Mouse (Mus musculus): ENCODE data around the gene Mylk2. TPM values are rescaled to one million over a fixed set of nuclear protein-coding genes. Genes with fewer than 3 reads are reported as not detected.

The Mylk2 gene
- polyA plus RNA-seq, 1 experiment from 2014 or later, result 1.3 TPM

DNA sequence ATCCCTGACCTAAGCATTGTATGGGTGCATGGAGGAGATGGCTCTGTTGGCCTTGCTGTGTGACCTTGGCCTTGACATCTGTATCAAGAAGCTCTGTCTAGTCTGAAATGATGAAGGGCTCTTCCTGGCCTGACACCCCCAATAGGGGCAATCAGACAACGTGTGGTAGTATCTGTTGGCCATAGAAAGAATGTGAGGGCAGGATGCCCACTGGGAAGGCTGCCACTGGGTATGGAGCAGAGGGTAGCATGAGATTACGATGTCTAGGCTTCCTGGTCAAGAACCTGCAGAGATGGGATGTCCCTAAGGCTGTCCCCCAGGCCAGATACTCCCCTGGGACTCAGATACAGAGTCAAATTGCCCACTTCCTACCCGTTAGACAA is 17.8 kb downstream of the Mylk2 start:
- no peaks in the 10 kb centered on the region for H3K9me3 ChIP-seq (ENCODE audit: control insufficient read depth, low read length)
- no peaks in the 10 kb centered on the region for H3K36me3 ChIP-seq (ENCODE audit: control insufficient read depth, insufficient read depth, low read length)
- H3K4me2 ChIP-seq (ENCODE audit: low read depth, low read length), result no peak overlapping the region
- 56% methylated on average over 3 of the region's 3 CpGs for WGBS
- H3K9ac ChIP-seq (ENCODE audit: low read depth, low read length), result no peak overlapping the region
- no peak overlapping the region for H3K27ac ChIP-seq (replicated peaks; ENCODE audit: low read depth, low read length)
- ATAC-seq (ENCODE audit: low read depth), result no peak
- no peak overlapping the region for H3K4me3 ChIP-seq (ENCODE audit: low read depth, low read length)
- no peak for DNase-seq (ENCODE audit: low spot score)
- peaks cover 16% of the 10 kb centered on the region for H3K4me1 ChIP-seq (ENCODE audit: control insufficient read depth, insufficient read depth, low read length)
- no peaks in the 10 kb centered on the region for H3K27me3 ChIP-seq (replicated peaks; ENCODE audit: control insufficient read depth, insufficient read depth, low read length)

DNA sequence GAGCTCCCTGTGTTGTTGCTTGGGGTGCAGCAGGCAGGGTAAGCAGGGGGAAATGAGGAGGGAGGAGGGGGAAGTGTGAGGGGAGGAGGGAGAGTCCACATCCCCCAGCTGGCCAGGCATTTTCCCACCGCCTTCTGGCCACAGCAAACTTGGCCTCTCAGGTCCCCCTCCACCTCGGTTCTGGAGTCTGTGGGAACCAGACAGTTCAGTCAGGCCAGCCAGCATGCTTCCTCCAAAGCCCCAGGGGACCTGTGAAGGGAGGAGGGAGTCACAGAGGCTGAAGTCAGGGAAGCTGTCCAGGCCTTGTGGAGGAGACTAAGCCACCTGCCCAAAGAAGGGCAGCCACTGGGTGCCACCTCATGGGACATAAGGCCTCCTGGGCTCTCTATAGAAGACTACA is 19.1 kb downstream of the Mylk2 start:
- Histone ChIP-seq H3K27me3 (replicated peaks; ENCODE audit: control insufficient read depth, insufficient read depth, low read length) (no peaks in the 10 kb centered on the region), H3K9me3 (ENCODE audit: control insufficient read depth, low read length) (no peaks in the 10 kb centered on the region), H3K9ac (ENCODE audit: low read depth, low read length) (no peak overlapping the region), H3K36me3 (ENCODE audit: control insufficient read depth, insufficient read depth, low read length) (no peaks in the 10 kb centered on the region), H3K27ac (replicated peaks; ENCODE audit: low read depth, low read length) (no peak overlapping the region), H3K4me1 (ENCODE audit: control insufficient read depth, insufficient read depth, low read length) (peaks cover 13% of the 10 kb centered on the region), H3K4me2 (ENCODE audit: low read depth, low read length) (no peak overlapping the region), H3K4me3 (ENCODE audit: low read depth, low read length) (no peak overlapping the region)
- WGBS, result 11% methylated on average over 2 of the region's 2 CpGs
- ATAC-seq (ENCODE audit: low read depth) (no peak), DNase-seq (ENCODE audit: low spot score) (no peak)

DNA sequence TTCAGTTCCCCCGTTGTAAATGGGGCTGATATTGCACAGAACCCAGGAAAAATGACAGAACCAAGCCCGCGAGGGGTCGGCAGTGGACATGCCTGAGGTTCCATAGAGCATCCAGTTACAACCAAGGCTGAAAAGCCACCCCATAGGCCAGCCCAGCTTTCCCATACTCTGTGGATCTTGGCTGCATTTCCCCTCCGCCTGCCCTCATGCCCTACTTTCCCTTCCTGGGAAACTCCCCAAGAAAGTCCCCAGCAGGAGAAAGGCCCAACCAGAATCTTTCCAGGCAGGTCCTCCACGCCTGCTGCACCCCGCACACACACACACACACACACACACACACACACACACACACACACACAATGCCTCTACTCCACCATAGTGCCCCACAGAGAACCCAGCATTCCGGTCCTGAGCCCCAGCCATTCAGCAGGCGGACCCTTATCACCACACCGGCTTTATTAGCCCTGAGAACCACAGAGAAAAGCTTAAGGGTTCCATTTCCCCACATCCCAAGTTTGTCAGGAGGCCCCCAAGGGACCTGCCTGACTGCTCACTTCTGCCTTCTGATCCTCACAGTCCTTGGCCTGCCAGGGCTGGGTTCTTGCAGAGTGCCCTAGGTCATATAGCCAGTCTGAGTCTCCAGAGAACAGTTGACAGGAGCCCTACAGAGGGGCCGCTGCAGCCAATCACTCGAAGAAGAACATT is 20.5 kb downstream of the Mylk2 start:
- H3K4me3 ChIP-seq (ENCODE audit: low read depth, low read length), result no peak overlapping the region
- ATAC-seq (ENCODE audit: low read depth), result no peak

DNA sequence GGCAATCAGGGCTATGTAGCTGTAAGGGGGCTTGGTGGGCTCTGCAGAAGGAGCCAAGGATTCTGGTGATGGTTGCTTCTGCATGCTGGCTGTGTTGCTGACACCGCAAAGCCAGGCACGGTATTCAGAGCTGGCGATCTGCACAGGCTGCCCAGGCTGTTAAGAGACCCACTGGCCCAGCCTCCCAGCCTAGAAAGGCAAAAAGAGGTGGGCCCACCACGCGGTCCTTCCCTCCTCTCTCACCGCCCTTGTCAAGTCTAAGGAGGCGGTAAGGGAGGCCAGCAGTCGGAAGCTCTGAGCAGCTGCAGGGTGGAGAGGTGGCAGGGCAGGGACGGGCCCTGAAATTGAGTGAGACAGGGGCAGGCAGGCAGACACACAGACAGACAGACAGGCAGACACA is 21.9 kb downstream of the Mylk2 start, which contains the start of gene Foxs1:
Gene Foxs1 (minus strand): TSS at position 161 of the 400 bp plus-strand sequence.
- Histone ChIP-seq H3K9ac (ENCODE audit: low read depth, low read length) (no peak within 1 kb of the TSS), H3K4me2 (ENCODE audit: low read depth, low read length) (no peak within 1 kb of the TSS), H3K27me3 (replicated peaks; ENCODE audit: control insufficient read depth, insufficient read depth, low read length) (no peaks in the 10 kb centered on the region), H3K4me1 (ENCODE audit: control insufficient read depth, insufficient read depth, low read length) (peaks cover 8% of the 10 kb centered on the region; the same call in 1 of the 2 replicates), H3K4me3 (ENCODE audit: low read depth, low read length) (no peak within 1 kb of the TSS), H3K27ac (replicated peaks; ENCODE audit: low read depth, low read length) (no peak within 1 kb of the TSS), H3K9me3 (ENCODE audit: control insufficient read depth, low read length) (no peaks in the 10 kb centered on the region), H3K36me3 (ENCODE audit: control insufficient read depth, insufficient read depth, low read length) (no peaks in the 10 kb centered on the region)
- ATAC-seq (ENCODE audit: low read depth) (no peak), DNase-seq (ENCODE audit: low spot score) (no peak)
- WGBS, result 29% methylated on average over 9 of the region's 9 CpGs

More for the DNA sequence above, 20.5 kb downstream of the Mylk2 start:
- H3K27me3 ChIP-seq (replicated peaks; ENCODE audit: control insufficient read depth, insufficient read depth, low read length), result no peaks in the 10 kb centered on the region
- H3K36me3 ChIP-seq (ENCODE audit: control insufficient read depth, insufficient read depth, low read length), result no peaks in the 10 kb centered on the region
- H3K4me2 ChIP-seq (ENCODE audit: low read depth, low read length), result no peak overlapping the region
- no peak overlapping the region for H3K27ac ChIP-seq (replicated peaks; ENCODE audit: low read depth, low read length)
- DNase-seq (ENCODE audit: low spot score), result no peak
- 64% methylated on average over 12 of the region's 12 CpGs for WGBS
- no peak overlapping the region for H3K9ac ChIP-seq (ENCODE audit: low read depth, low read length)
- no peaks in the 10 kb centered on the region for H3K9me3 ChIP-seq (ENCODE audit: control insufficient read depth, low read length)
- peaks cover 8% of the 10 kb centered on the region; the same call in 1 of the 2 replicates for H3K4me1 ChIP-seq (ENCODE audit: control insufficient read depth, insufficient read depth, low read length)

DNA sequence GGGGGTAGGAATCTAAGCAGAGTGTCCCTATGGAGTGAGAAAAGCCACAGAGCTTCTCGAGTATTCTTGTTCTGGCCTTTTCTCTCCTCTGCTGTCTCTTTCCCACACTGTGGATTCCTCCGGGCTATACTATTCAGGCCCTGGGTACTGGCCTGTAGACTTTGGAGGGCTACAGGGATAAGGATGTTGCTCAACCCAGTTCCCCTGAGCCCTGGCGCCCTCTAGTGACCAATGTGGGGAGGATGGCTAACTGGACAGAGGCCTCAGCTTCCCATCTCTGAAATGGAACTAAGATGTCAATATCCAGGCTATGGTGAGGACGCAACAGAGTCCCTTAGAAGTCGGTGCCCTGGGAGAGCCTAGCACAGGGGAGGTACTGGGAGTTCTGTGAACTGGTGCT is 22.5 kb downstream of the Mylk2 start:
- Histone ChIP-seq H3K9me3 (ENCODE audit: control insufficient read depth, low read length) (no peaks in the 10 kb centered on the region), H3K27ac (replicated peaks; ENCODE audit: low read depth, low read length) (no peak overlapping the region), H3K4me2 (ENCODE audit: low read depth, low read length) (no peak overlapping the region), H3K4me1 (ENCODE audit: control insufficient read depth, insufficient read depth, low read length) (0 out of 2 replicates have a peak, but pooled peaks cover 4% of the 10 kb centered on the region), H3K36me3 (ENCODE audit: control insufficient read depth, insufficient read depth, low read length) (no peaks in the 10 kb centered on the region), H3K9ac (ENCODE audit: low read depth, low read length) (no peak overlapping the region), H3K27me3 (replicated peaks; ENCODE audit: control insufficient read depth, insufficient read depth, low read length) (no peaks in the 10 kb centered on the region), H3K4me3 (ENCODE audit: low read depth, low read length) (no peak overlapping the region)
- ATAC-seq (ENCODE audit: low read depth), result no peak; the same call in 1 of the 2 replicates
- WGBS, result 16% methylated on average over 5 of the region's 5 CpGs
- DNase-seq (ENCODE audit: low spot score), result no peak

DNA sequence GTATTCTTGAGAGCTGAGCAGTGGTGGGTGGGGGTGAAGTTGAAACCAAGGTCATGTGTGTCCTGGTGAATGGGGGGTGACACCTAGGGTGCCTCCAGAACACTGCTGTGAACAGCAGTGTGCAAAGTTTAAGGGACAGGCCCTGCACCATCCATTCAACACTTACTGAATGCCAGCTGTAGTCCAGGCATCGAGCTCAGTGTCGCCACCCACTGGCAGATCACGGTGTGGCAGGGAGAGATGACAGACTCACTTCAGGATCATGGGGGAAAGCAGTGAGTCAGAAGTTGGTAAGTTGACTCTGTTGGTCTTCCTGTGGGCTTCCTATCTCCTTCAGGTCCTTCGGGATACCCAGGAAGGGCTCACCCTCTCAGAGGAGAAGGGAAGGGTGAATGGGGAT is 28.7 kb downstream of the Mylk2 start:
- no peaks in the 10 kb centered on the region; the same call in 1 of the 2 replicates for H3K4me1 ChIP-seq (ENCODE audit: control insufficient read depth, insufficient read depth, low read length)
- no peak for ATAC-seq (ENCODE audit: low read depth)
- H3K9ac ChIP-seq (ENCODE audit: low read depth, low read length), result no peak overlapping the region
- no peaks in the 10 kb centered on the region for H3K9me3 ChIP-seq (ENCODE audit: control insufficient read depth, low read length)
- 13% methylated on average over 4 of the region's 4 CpGs for WGBS
- H3K36me3 ChIP-seq (ENCODE audit: control insufficient read depth, insufficient read depth, low read length), result no peaks in the 10 kb centered on the region
- peaks cover 51% of the 10 kb centered on the region for H3K27me3 ChIP-seq (replicated peaks; ENCODE audit: control insufficient read depth, insufficient read depth, low read length)
- no peak overlapping the region for H3K4me3 ChIP-seq (ENCODE audit: low read depth, low read length)
- no peak overlapping the region for H3K27ac ChIP-seq (replicated peaks; ENCODE audit: low read depth, low read length)
- H3K4me2 ChIP-seq (ENCODE audit: low read depth, low read length), result no peak overlapping the region
- DNase-seq (ENCODE audit: low spot score), result no peak

DNA sequence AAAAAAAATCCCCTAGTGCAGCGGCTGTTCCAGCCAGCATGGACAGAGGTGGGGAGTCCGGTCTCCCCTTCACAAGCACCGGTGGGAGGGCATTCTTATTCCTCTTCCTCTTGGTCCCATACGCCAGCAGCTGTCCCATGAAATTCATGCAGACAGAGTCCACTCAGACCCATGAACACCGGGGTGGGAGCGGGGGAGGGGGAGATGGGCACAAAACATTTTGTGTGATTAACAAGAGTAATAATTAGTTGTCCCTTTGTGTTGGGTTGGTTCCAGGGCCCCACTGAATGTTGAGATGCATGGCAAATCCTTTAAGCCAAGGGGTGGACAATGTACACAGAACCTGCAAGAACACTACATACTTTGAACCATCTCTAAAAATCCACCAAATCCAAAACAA is 30.0 kb downstream of the Mylk2 start:
- no peak overlapping the region for H3K9ac ChIP-seq (ENCODE audit: low read depth, low read length)
- DNase-seq (ENCODE audit: low spot score) (no peak), ATAC-seq (ENCODE audit: low read depth) (no peak)
- no peaks in the 10 kb centered on the region for H3K36me3 ChIP-seq (ENCODE audit: control insufficient read depth, insufficient read depth, low read length)
- no peaks in the 10 kb centered on the region for H3K9me3 ChIP-seq (ENCODE audit: control insufficient read depth, low read length)
- H3K4me1 ChIP-seq (ENCODE audit: control insufficient read depth, insufficient read depth, low read length), result no peaks in the 10 kb centered on the region; the same call in 1 of the 2 replicates
- no peak overlapping the region for H3K27ac ChIP-seq (replicated peaks; ENCODE audit: low read depth, low read length)
- H3K4me3 ChIP-seq (ENCODE audit: low read depth, low read length), result no peak overlapping the region
- 71% methylated on average over 6 of the region's 6 CpGs for WGBS
- H3K4me2 ChIP-seq (ENCODE audit: low read depth, low read length), result no peak overlapping the region
- peaks cover 63% of the 10 kb centered on the region for H3K27me3 ChIP-seq (replicated peaks; ENCODE audit: control insufficient read depth, insufficient read depth, low read length)

DNA sequence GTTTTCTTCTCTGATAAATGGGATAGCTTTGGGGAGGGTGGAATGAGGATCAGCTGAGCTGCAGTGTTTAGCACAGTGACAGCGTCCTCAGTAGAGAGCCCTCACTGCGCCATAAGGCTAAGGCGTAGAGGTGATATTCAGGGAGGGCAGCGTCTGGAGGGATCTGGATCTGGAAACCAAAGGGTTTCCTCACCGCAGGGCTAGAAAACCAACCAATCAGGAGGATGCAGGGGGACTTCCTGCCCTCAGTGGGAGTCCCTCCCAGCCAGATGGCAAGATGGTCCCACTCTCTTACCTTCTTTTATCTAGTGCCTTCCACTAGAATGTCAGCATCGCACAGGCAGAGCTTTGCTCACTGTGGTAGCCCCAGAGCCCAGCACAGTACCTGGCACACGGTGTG is 30.6 kb downstream of the Mylk2 start:
- no peak for ATAC-seq (ENCODE audit: low read depth)

More for the DNA sequence above, 30.6 kb downstream of the Mylk2 start:
- Histone ChIP-seq H3K9me3 (ENCODE audit: control insufficient read depth, low read length) (no peaks in the 10 kb centered on the region), H3K4me3 (ENCODE audit: low read depth, low read length) (no peak overlapping the region), H3K36me3 (ENCODE audit: control insufficient read depth, insufficient read depth, low read length) (no peaks in the 10 kb centered on the region), H3K4me2 (ENCODE audit: low read depth, low read length) (no peak overlapping the region), H3K4me1 (ENCODE audit: control insufficient read depth, insufficient read depth, low read length) (no peaks in the 10 kb centered on the region; the same call in 1 of the 2 replicates), H3K27ac (replicated peaks; ENCODE audit: low read depth, low read length) (no peak overlapping the region), H3K9ac (ENCODE audit: low read depth, low read length) (no peak overlapping the region), H3K27me3 (replicated peaks; ENCODE audit: control insufficient read depth, insufficient read depth, low read length) (peaks cover 67% of the 10 kb centered on the region)
- WGBS, result 29% methylated on average over 7 of the region's 7 CpGs
- DNase-seq (ENCODE audit: low spot score), result no peak

All from embryonic facial prominence, embryonic 14.5 days (tissue).